Mouse (Mus musculus) intestine, embryonic 15.5 days (tissue): ENCODE results near the gene Tnrc6c. TPM values are rescaled to one million over a fixed set of nuclear protein-coding genes. Genes with fewer than 3 reads are reported as not detected.
A peak's percentile ranks its signal among the peaks of the same experiment; 100 is the strongest.

Source experiments
- ATAC-seq: fragments of 200-750 bp; cut with Nextera tagmentation; 2 replicates; pipeline ENCODE4 v1.8.0; 2017; ENCODE audit warnings: moderate TSS enrichment, moderate library complexity
- H3K27ac ChIP-seq: fragments of 300-500 bp; sonication (generic); 2 replicates; pipeline ENCODE4 v1.5.1; 2015; ENCODE audit warnings: mild to moderate bottlenecking, inconsistent platforms
- H3K27me3 ChIP-seq: fragments of 300-500 bp; sonication (generic); replicated peaks from 2 replicates; pipeline ENCODE4 v1.6.1; 2015; ENCODE audit warnings: inconsistent platforms
- H3K36me3 ChIP-seq: fragments of 300-500 bp; sonication (generic); 2 replicates; pipeline ENCODE4 v1.6.1; 2015; ENCODE audit warnings: inconsistent platforms
- H3K4me1 ChIP-seq: fragments of 300-500 bp; sonication (generic); replicated peaks from 2 replicates; pipeline ENCODE4 v1.6.1; 2015; ENCODE audit warnings: inconsistent platforms
- H3K4me2 ChIP-seq: fragments of 300-500 bp; sonication (generic); replicated peaks from 2 replicates; pipeline ENCODE4 v1.6.1; 2015; ENCODE audit warnings: mild to moderate bottlenecking, inconsistent platforms
- H3K4me3 ChIP-seq: fragments of 300-500 bp; sonication (generic); replicated peaks from 2 replicates; pipeline ENCODE4 v1.5.1; 2015; ENCODE audit warnings: inconsistent platforms
- H3K9ac ChIP-seq: fragments of 300-500 bp; sonication (generic); 2 replicates; pipeline ENCODE4 v1.6.1; 2015; ENCODE audit warnings: inconsistent platforms
- H3K9me3 ChIP-seq: fragments of 300-500 bp; sonication (generic); 2 replicates; pipeline ENCODE4 v1.6.1; 2016; ENCODE audit warnings: inconsistent platforms
- WGBS: fragments of 180-500 bp; shearing (Covaris S2); methylation state at CpG from one replicate; pipeline ENCODE4 v1.1.7; 2015; 5-methylcytosine and 5-hydroxymethylcytosine counted together
- polyA plus RNA-seq: library from polyadenylated mRNA; unstranded; fragments of >200 nt; fragmentation: Nextera tagmentation; extraction: Ambion mirVana; gene quantifications from 2 replicates; pipeline ENCODE4 v1.2.1, GENCODE M21; 2015

The Tnrc6c gene
- polyA plus RNA-seq, 1 experiment from 2014 or later: 9.6 TPM

- ATAC-seq: peak; percentile 92
- peak overlapping the region; percentile 64 for H3K4me2 ChIP-seq
- no peaks in the 10 kb centered on the region for H3K36me3 ChIP-seq
- H3K4me1 ChIP-seq: peaks cover 19% of the 10 kb centered on the region
- H3K27me3 ChIP-seq: no peaks in the 10 kb centered on the region
- H3K9me3 ChIP-seq: no peaks in the 10 kb centered on the region
- peak overlapping the region; percentile 29 for H3K4me3 ChIP-seq
- peak overlapping the region; percentile 88 for H3K27ac ChIP-seq
- peak overlapping the region; percentile 40 for H3K9ac ChIP-seq
- WGBS: 28% methylated on average over 23 of the region's 23 CpGs
Observed at GRCm38 (mm10) chr11:117790703-117791440, 136.8 kb downstream of the Tnrc6c start.

- WGBS: 88% methylated on average over 9 of the region's 9 CpGs
- Histone ChIP-seq H3K9ac (peak overlapping the region; percentile 40; the same call in 1 of the 2 replicates), H3K4me2 (peak overlapping the region; percentile 64), H3K9me3 (no peaks in the 10 kb centered on the region), H3K27me3 (no peaks in the 10 kb centered on the region), H3K27ac (peak overlapping the region; percentile 88), H3K36me3 (no peaks in the 10 kb centered on the region), H3K4me1 (peaks cover 19% of the 10 kb centered on the region), H3K4me3 (peak overlapping the region; percentile 29)
- ATAC-seq: no peak
Observed at GRCm38 (mm10) chr11:117791441-117791761, 137.3 kb downstream of the Tnrc6c start.

- Histone ChIP-seq H3K9ac (peak overlapping the region; percentile 47), H3K4me2 (peak overlapping the region; percentile 64), H3K27me3 (no peaks in the 10 kb centered on the region), H3K36me3 (no peaks in the 10 kb centered on the region), H3K9me3 (no peaks in the 10 kb centered on the region), H3K4me3 (peak overlapping the region; percentile 24), H3K27ac (peak overlapping the region; percentile 88), H3K4me1 (peaks cover 21% of the 10 kb centered on the region)
- 8% methylated on average over 22 of the region's 22 CpGs for WGBS
- peak; percentile 83 for ATAC-seq
Observed at GRCm38 (mm10) chr11:117792281-117792888, 138.3 kb downstream of the Tnrc6c start.

GRCm38 (mm10) chr11:117794035-117794551 is 140.0 kb downstream of the Tnrc6c start:
- Histone ChIP-seq H3K27me3 (no peaks in the 10 kb centered on the region), H3K27ac (peak overlapping the region; percentile 22; the same call in 1 of the 2 replicates), H3K36me3 (no peaks in the 10 kb centered on the region), H3K4me2 (no peak overlapping the region), H3K9me3 (no peaks in the 10 kb centered on the region), H3K9ac (no peak overlapping the region), H3K4me3 (no peak overlapping the region), H3K4me1 (peaks cover 33% of the 10 kb centered on the region)
- ATAC-seq: no peak
- WGBS: 67% methylated on average over 4 of the region's 4 CpGs

- no peak overlapping the region for H3K4me3 ChIP-seq
- H3K9ac ChIP-seq: no peak overlapping the region
- 43% methylated on average over 5 of the region's 5 CpGs for whole genome bisulfite sequencing
- H3K36me3 ChIP-seq: no peaks in the 10 kb centered on the region
- H3K4me1 ChIP-seq: peaks cover 21% of the 10 kb centered on the region
- no peak overlapping the region for H3K27ac ChIP-seq
- no peaks in the 10 kb centered on the region for H3K27me3 ChIP-seq
- no peaks in the 10 kb centered on the region for H3K9me3 ChIP-seq
- ATAC-seq: no peak
- no peak overlapping the region for H3K4me2 ChIP-seq
Observed at GRCm38 (mm10) chr11:117796954-117797353, 142.9 kb downstream of the Tnrc6c start.

- H3K36me3 ChIP-seq: no peaks in the 10 kb centered on the region
- WGBS: 53% methylated on average over 9 of the region's 9 CpGs
- peaks cover 15% of the 10 kb centered on the region for H3K4me1 ChIP-seq
- H3K27ac ChIP-seq: 0 out of 2 replicates have a peak within 1 kb of the TSS, but pooled peaks have one; percentile 1
- H3K4me3 ChIP-seq: no peak within 1 kb of the TSS
- no peaks in the 10 kb centered on the region for H3K9me3 ChIP-seq
- ATAC-seq: peak; percentile 60
- no peak within 1 kb of the TSS for H3K9ac ChIP-seq
- H3K4me2 ChIP-seq: no peak within 1 kb of the TSS
- no peaks in the 10 kb centered on the region for H3K27me3 ChIP-seq
Observed at GRCm38 (mm10) chr11:117797511-117798159, 143.5 kb downstream of the Tnrc6c start, which contains the start of gene 6030468B19Rik. 6030468B19Rik (plus strand) TSS chr11:117797660.

GRCm38 (mm10) chr11:117798160-117798541 is 144.1 kb downstream of the Tnrc6c start:
- Histone ChIP-seq H3K4me3 (no peak overlapping the region), H3K9me3 (no peaks in the 10 kb centered on the region), H3K36me3 (no peaks in the 10 kb centered on the region), H3K4me2 (no peak overlapping the region), H3K27ac (0 out of 2 replicates have a peak overlapping the region, but pooled peaks have one; percentile 1), H3K27me3 (no peaks in the 10 kb centered on the region), H3K4me1 (peaks cover 14% of the 10 kb centered on the region), H3K9ac (no peak overlapping the region)
- peak; percentile 46; the same call in 1 of the 2 replicates for ATAC-seq
- 22% methylated on average over 2 of the region's 2 CpGs for WGBS

- ATAC-seq: no peak
- no peaks in the 10 kb centered on the region for H3K36me3 ChIP-seq
- no peaks in the 10 kb centered on the region for H3K27me3 ChIP-seq
- H3K27ac ChIP-seq: no peak overlapping the region
- H3K4me2 ChIP-seq: no peak overlapping the region
- no peak overlapping the region for H3K4me3 ChIP-seq
- H3K9me3 ChIP-seq: no peaks in the 10 kb centered on the region
- H3K9ac ChIP-seq: no peak overlapping the region
- H3K4me1 ChIP-seq: peaks cover 14% of the 10 kb centered on the region
- WGBS: 64% methylated on average over 5 of the region's 5 CpGs
Observed at GRCm38 (mm10) chr11:117799174-117799573, 145.1 kb downstream of the Tnrc6c start.

- Histone ChIP-seq H3K9me3 (no peaks in the 10 kb centered on the region), H3K4me2 (no peak overlapping the region), H3K27me3 (no peaks in the 10 kb centered on the region), H3K36me3 (no peaks in the 10 kb centered on the region), H3K27ac (no peak overlapping the region), H3K4me1 (peaks cover 14% of the 10 kb centered on the region), H3K9ac (no peak overlapping the region), H3K4me3 (no peak overlapping the region)
- 82% methylated on average over 7 of the region's 7 CpGs for WGBS
- ATAC-seq: no peak
Observed at GRCm38 (mm10) chr11:117800038-117800437, 145.9 kb downstream of the Tnrc6c start.

- Histone ChIP-seq H3K4me2 (no peak overlapping the region), H3K27ac (no peak overlapping the region), H3K4me1 (peaks cover 14% of the 10 kb centered on the region), H3K9ac (no peak overlapping the region), H3K4me3 (no peak overlapping the region), H3K36me3 (no peaks in the 10 kb centered on the region), H3K27me3 (no peaks in the 10 kb centered on the region), H3K9me3 (no peaks in the 10 kb centered on the region)
- WGBS: 74% methylated on average over 7 of the region's 7 CpGs
- ATAC-seq: no peak
Observed at GRCm38 (mm10) chr11:117801650-117802049, 147.6 kb downstream of the Tnrc6c start.

- H3K27ac ChIP-seq: no peak overlapping the region
- H3K9me3 ChIP-seq: no peaks in the 10 kb centered on the region
- no peak for ATAC-seq
- 87% methylated on average over 3 of the region's 3 CpGs for WGBS
- H3K4me3 ChIP-seq: no peak overlapping the region
- H3K4me1 ChIP-seq: peaks cover 4% of the 10 kb centered on the region
- H3K36me3 ChIP-seq: no peaks in the 10 kb centered on the region
- no peaks in the 10 kb centered on the region for H3K27me3 ChIP-seq
- H3K9ac ChIP-seq: no peak overlapping the region
- no peak overlapping the region for H3K4me2 ChIP-seq
Observed at GRCm38 (mm10) chr11:117803166-117803688, 149.1 kb downstream of the Tnrc6c start.

- no peak overlapping the region for H3K9ac ChIP-seq
- H3K9me3 ChIP-seq: no peaks in the 10 kb centered on the region
- 91% methylated on average over 6 of the region's 6 CpGs for WGBS
- no peak overlapping the region for H3K4me2 ChIP-seq
- H3K36me3 ChIP-seq: no peaks in the 10 kb centered on the region
- peaks cover 19% of the 10 kb centered on the region for H3K4me1 ChIP-seq
- no peak overlapping the region for H3K4me3 ChIP-seq
- no peak for ATAC-seq
- H3K27me3 ChIP-seq: no peaks in the 10 kb centered on the region
- H3K27ac ChIP-seq: no peak overlapping the region
Observed at GRCm38 (mm10) chr11:117806781-117807180, 152.7 kb downstream of the Tnrc6c start.
